Mouse (Mus musculus): Measurements from ENCODE around the gene Slc25a16.
"Not testable (repeated sequence)": the region's sequence is repeated elsewhere in the genome, so short reads cannot be mapped to it uniquely, and the experiment has no call there.

The Slc25a16 gene

DNA sequence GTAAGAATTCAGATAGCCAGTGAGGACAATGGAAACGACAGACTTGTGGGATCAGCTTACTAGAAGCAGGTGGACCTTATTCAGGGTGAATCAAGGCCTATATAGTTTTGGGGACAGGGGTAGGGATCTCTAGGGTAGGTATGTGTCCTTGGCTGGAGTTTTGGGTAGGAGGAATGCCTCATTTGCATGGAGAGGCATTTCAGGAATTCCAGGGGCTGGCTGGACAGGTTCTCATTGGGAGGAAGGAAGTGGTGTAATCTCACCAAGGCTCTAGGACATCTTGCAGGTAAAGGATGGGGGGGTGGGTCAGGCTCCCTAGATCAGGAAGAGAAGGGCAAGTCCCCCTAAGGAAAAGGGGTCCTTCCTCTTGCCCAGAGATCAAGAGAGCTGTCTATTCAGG lies 17.6 kb upstream of the Slc25a16 start:
- DNase-seq (ENCODE audit: low spot score in 2 of 2), result no peak

DNA sequence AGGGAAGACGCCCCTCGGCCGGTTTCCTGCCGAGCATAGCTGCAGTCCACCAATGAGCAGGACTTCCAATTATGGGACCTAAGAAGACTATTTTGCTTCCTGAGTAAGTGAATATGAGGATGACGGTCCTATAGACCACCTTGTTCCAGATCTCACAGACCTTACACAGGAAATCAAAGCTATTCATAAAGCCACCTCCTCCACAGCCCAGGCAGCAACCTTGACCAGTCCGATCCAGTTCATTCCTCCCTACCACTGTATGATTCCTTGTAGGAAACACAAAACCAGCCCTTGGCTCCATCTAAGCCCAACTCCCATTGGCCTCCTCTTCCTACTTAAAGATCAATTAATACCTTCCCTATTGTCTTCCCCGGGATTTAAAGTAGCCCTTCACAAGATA lies 14.1 kb upstream of the Slc25a16 start:
- DNase-seq (ENCODE audit: low spot score in 2 of 2), result no peak

DNA sequence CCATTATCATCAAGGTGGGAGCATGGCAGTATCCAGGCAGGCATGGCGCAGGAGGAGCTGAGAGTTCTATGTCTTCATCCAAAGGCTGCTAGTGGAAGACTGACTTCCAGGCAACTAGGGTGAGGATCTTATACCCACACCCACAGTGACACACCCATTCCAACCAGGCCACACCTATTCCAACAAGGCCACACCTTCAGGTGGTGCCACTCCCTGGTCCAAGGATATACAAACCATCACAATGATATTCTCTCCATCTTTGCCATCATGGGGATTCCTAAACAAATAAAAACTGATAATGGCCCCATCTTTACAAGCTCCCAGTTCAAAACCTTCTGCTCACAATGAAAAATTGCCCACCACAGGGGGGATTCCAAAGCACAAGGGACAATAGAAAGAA lies 11.5 kb upstream of the Slc25a16 start, which contains the start of gene Tet1:
Gene Tet1 (minus strand): TSS at position 101 of the 400 bp plus-strand sequence.
- DNase-seq (ENCODE audit: low spot score in 2 of 2), result not testable (repeated sequence)

DNA sequence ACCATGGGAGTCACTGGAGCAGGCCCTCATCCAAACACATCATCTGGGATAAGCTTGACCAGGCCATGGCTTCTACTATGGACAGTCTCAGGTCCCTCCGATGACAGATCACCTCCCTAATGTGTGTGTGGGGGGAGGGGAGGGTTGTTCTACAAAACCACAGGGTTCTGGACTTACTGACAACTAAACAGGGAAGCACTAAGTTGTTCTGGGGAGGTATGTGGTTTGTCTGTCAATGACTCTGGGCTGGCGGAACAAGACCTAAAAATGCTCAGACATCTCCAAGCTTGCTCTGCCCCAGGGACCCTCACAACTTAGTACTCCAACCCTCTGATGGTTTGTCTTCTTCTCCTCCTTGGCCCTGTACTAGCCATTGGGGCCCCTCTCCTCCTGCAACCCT lies 9.3 kb upstream of the Slc25a16 start:
- no peak for DNase-seq (ENCODE audit: low spot score in 2 of 2)

DNA sequence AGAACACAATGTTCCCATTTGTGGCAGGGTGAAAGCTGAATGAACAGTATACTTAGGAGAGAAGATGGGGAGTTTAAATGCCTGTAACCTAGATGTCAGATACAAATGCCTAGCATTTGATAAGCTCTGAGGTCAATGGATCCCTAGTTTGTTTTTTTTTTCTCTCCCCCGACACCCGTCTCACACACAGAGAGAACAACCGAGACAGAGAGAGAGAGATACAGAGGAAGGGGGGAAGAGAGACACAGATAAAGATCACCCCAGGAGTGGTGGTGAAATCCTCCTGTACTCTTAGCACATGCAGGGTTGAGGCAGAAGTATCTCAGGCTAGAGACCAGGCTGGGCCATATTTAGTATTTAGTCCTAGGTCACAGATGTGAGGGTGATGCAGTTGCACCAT lies 1.4 kb upstream of the Slc25a16 start:
- no peak for DNase-seq (ENCODE audit: low spot score in 2 of 2)

DNA sequence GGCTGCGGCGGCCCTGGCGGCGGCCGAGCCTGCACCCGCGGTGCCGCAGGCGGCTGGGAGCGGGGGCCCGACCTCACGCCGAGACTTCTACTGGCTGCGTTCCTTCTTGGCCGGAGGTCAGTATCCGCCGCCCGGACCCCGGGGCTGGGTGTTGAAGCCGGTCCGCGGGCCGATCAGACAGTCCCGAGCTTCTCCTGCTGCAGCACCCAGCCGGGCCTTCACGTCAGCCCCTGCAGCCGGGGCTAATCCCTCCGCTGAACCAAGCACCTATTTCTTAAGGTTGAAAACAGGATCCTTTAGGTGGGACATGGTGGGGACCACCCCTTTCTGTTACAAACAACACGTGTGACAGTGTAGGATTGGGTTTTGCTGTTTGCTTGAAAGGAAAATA lies 328 bp downstream of the Slc25a16 start:
- no peak for DNase-seq (ENCODE audit: low spot score in 2 of 2)

DNA sequence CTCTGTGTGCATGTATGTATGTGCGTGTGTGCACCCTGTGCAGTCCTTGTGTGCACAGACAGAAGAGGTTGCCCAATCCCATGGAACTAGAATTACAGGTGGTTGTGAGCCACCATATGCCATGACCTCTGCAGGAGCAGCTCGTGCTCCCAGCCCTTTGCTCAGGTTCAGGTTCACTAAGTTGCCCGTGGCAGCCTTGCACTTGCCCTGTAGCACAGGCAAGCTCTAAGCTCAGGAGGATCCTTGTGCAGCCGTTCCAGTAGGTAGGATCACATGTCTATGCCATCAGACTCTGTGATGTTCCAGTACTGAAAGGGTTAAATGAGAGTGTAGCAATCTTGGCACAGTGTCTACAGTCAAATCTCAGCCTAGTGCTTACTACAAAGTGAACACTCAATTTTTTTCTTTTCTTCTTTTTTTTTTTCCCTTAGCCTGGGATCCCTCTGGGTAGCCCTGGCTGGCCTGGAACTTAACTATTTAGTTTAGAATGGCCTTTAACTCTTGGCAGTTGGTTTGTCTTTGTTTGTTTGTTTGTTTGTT lies 3.7 kb downstream of the Slc25a16 start:
- DNase-seq (ENCODE audit: low spot score in 2 of 2), result no peak

DNA sequence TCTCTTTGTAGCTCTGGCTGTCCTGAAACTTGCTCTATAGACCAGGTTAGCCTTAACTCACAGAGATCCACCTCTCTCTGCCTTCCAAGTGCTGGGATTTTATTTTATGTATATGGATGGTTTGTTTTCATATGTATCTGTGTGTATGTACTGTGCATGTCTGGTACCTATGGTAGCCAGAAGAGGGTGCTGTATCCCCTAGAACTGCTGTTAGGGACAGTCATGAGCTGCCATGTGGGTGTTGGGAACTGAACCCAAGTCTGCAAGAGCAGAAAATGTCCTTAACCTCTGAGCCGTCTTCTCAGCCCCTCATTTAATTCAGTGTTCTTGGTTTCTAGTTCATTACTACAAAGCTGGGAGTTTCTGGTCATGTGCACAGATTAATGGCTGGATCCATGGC lies 11.9 kb downstream of the Slc25a16 start:
- DNase-seq (ENCODE audit: low spot score in 2 of 2), result no peak

DNA sequence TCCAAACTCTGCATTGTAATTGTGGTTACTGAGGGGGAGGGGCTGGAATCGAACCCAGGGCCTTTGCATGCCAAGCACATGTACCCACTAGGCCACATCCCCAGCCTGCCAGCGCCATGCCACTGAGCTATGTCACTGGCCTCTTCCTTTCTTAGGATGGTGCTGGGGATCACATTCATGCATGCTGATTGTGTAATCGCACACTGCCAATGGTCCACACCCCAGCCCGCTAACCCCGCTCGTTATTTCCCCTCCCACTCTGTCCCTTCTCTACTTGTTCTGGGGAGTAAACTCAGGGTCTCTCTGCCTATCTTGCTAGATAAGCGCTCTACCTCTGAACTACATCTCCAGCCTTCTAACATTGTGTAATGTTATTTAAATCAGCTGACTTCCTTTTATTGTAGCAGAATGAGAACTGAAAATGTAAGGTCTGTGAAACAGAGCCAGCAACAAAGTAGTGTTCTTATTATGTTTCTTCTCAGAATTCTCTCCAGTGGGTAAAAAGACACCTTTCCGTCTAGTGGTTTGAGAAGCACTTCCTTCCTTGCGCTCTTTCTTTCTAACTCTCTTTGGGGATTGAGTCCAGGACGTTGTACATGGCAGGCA lies 24.6 kb downstream of the Slc25a16 start:
- DNase-seq (ENCODE audit: low spot score in 2 of 2), result no peak

DNA sequence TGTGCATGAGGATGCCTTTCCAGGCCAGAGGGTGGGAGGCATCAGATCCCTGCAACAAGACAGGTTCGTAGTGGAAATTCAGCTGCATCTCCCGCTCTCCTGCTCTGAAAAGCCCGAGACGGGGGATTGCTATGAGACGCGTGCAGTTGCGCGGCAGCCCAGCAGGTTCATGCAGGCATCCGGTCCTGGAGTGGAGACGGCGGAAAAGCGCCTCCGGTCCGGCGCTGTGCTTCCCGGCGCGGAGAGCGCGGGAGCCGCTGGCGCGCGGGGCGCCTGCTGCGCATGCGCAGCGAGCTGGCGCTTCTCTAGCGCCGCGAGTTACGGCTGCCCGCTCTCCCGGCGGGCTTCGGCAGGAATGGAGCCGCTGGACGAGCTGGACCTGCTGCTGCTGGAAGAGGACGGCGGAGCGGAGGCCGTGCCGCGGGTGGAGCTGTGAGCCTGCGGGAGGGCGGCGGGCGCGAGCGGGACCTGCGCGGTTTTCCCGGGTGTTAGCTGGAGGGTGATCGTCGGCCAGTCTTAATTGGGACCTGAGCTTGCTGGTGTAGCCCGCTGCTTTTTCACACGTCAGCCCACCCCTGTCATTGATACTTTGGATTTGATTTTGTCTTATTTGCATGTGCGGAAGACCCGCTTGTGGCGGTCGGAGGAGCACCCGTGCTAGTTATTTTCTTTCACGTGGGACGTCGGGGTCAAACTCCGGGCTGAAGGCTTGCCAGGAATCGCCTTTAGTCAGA lies 26.5 kb downstream of the Slc25a16 start, which contains the start of gene Dna2:
Gene Dna2 (plus strand): TSS at position 289 of the 734 bp plus-strand sequence.
- peak; percentile 51 to 54 for DNase-seq (ENCODE audit: low spot score in 2 of 2)

DNA sequence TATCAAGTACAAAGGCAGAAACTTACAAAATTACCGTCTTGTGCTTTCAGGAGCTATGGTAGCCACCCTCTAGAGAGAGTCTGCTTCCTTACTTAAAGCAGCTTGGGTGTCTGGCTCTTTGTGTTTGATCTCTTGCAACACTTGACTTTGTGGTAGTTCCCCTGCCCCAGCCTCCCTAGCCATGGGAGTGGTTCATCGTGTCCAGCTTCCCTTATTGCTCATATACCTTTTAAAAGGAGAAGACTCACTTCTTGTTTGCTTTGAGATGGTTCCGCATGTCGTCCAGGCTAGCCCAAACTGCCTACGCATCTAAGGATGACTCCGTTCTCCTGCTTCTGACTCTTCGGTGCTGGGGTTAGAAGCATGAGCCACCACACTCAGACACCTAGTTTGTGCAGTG lies 28.1 kb downstream of the Slc25a16 start:
- no peak for DNase-seq (ENCODE audit: low spot score in 2 of 2)

DNA sequence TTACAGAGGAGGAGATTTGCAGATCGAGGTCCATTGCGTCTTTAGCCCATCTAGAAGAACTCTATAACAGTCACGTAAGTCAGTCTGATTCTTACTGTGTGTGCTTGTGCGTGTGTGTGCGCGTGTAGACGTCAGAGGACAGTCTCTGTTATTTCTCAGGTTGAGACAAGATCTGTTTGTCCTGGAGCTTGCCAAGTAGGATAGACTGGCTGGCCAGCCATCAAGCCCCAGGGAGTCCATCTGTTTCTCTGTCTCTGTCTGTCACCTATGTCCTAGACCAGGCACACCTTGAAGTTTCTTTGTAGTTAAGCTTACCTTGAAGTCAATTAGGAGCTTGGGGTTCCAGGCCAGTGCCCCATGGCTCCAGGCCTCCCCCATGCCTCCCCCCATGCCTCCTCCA lies 43.5 kb downstream of the Slc25a16 start:
- DNase-seq (ENCODE audit: low spot score in 2 of 2), result no peak

DNA sequence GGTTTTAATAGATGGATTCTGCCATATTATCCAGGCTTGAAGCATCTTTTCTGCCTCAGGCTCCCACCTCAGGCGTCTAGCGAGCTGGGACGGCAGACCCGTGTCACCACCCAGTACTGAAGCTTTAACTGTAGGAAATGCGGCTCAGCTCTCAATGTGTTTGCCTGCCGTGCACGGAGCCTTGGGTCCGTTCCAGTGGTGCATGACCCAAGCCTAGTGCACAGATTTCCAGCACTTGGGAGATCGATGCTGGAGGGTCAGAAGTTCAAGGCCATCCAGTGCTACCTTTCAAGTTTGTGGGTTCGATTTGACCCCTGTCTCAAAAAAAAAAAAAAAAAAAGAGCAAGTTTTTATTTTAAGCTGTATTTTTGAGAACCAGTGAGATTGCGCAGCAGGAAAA lies 45.4 kb downstream of the Slc25a16 start:
- no peak for DNase-seq (ENCODE audit: low spot score in 2 of 2)

DNA sequence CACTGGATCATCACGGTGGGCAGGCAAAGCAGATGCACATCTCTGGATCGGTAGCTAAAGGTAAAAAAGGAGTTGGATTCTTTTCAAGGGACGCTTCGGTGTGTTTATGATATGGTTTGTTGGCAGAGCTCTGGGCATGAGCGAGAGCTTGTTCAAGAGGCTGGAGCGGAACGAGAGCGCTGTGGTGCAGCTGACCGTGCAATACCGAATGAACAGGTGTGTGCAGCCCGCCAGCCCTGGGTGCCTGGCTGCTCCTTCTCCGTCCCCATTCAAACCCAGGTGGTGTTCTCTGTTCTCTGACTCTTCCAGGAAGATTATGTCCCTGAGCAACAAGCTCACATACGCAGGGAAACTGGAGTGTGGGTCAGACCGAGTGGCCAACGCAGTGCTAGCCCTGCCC lies 45.9 kb downstream of the Slc25a16 start:
- DNase-seq (ENCODE audit: low spot score in 2 of 2), result no peak

DNA sequence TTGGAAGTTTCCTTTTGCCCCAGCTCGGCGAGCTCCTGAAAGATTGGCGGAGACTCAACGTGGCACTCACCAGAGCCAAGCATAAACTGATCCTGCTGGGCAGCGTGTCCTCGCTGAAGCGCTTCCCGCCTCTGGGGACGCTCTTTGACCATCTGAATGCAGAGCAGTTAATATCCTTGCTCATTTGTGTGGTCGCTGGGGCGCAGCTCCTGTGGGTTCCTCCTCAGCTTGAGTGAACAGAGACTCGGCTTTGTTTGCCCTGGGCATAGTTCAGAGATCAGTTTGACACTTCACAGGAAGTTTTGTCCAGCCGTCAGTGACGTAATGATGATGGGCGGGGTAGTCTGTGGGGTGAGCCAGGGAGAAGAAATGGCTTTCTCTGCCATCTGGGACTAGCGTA lies 51.4 kb downstream of the Slc25a16 start:
- DNase-seq (ENCODE audit: low spot score in 2 of 2), result peak in 1 of 2 experiments; percentile 7

DNA sequence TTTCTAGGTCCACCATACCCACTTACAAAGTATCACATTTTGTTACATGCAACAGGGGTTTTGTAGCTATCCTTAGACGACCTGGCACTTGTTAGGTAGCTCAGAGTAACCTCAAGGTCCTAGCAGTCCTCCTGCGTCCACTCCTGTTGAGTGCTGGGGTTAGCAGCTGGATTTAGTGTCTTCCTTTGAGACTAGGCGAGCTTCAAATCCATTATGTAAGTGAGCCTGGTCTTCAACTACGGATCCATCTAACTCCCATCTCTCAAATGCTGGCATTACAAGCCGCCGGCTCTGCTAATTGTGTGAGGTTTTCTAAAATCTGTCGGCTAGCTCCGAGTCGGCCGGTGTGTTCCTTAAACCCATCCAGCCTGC lies 59.2 kb downstream of the Slc25a16 start:
- no peak for DNase-seq (ENCODE audit: low spot score in 2 of 2)

DNA sequence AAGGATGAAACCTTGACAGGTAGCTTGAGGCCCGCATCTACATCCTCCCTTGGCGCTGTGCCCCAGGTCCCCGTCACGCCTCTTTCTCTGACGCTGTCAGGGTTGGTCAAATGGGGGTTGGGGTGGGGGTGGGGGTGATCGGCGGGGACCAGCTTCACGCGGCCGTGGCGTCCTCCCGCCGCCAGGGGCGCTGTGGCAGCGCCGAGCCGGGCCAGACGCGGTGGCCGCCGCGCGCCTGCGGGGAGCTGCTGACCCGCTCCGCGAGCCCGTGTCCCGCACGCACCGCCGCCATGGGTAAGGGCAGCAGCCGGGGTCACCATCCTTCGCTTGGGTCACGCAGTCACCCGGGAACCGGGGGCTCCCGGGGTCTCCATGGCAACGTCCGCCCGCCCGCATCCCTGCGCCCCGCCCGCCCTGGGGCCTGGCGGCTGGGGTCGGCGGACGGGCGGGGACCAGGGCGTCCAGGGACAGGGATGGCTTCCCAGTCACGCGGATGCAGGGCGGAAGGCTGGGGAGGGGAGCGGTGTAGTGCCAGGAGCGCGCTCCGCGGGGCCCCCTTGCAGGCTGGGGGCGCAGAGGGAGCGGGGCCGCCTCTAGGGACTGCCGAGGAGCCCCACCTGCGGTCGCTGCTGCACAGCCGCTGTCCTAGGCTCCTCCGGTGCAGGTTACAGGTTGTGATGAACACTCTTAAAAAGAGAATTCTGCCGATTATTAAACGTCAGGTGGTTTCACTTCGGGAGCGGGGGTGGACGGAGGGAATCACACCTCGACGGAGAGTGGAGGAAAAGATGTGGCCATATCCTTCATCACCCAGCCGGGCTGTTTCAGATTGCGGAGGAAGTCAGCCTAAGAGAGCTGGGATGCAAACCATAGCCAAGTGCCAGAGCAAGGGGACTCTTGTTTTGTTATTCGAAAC lies 59.9 kb downstream of the Slc25a16 start, which contains the start of gene Rufy2:
Gene Rufy2 (plus strand): TSS at position 185 of the 916 bp plus-strand sequence.
- peak; percentile 51 to 82 for DNase-seq (ENCODE audit: low spot score in 2 of 2)

DNA sequence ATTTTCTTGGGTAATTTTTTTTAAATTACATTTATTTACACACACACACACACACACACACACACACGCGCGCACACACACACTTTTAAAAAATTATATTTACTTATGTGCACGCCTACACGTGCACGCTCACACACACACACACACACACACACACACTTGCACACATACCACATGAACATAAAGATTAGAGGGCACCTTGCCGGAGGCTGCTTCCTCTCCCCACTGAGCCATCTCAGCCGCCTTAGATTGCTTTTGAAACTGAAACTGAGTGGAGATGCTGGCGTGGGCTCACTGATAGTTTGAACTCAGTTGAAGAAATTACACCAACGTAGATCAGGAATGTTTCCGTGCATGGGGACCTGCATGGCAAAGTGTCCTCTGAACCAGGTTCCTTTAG lies 63.6 kb downstream of the Slc25a16 start:
- DNase-seq (ENCODE audit: low spot score in 2 of 2), result peak in 1 of 2 experiments; percentile 9

DNA sequence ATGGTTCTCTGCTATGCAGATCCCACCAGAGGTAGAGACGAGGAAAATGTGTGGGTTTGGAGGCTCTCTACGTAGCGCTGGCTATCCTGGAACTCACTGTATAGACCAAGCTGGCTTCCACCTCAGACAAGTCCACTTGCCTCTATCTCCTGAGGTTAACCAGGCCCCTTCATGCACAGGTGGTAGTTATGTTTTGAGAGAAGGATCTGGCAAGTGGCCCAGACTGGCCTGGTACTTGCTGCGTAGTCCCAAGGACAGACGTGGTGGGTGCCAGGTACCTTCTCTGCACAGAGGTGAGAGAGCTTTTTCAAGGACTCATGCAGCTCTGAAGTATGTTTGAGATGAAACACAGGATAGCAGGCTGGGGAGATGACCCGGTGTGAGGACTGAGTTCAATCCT lies 64.1 kb downstream of the Slc25a16 start:
- no peak for DNase-seq (ENCODE audit: low spot score in 2 of 2)

DNA sequence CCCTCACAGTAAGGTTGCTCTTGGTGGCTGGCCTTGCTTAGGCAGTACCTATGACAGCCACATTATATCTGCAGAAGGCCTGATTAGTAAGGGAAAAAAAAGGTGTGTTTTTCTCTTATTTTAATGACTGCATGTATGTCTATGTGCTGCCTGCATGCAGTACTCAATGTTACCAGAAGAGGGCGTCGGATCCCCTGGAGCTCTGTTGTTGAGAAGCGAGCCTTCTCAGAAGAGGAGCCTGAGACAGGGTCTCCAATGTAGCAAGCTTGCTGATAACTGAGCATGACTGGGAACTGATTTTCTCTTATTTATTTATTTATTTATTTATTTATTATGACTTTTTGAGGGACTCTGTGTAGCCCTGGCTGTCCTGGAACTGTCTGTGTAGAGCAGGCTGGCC lies 66.9 kb downstream of the Slc25a16 start:
- DNase-seq (ENCODE audit: low spot score in 2 of 2), result peak in 1 of 2 experiments; percentile 53

DNA sequence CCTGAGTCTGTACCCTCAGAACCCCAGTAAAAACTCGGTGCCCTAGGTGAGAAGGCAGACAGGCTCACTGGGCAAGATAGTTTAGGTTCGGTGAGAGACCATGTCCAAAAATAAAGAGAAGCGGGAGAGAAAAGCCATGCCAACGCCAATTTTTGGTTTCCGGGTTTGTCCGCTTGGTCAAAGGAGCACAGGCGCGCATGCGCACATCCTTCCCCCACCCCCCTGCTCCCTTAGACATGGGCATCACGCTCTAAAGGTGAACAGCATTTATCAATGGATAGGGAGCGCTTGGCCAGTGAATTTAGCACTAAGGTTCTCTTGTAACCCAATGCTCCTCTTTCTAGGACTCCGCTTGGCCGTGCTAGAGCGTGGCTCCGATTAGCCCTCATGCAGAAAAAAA lies 70.2 kb downstream of the Slc25a16 start:
- DNase-seq (ENCODE audit: low spot score in 2 of 2), result no peak

DNA sequence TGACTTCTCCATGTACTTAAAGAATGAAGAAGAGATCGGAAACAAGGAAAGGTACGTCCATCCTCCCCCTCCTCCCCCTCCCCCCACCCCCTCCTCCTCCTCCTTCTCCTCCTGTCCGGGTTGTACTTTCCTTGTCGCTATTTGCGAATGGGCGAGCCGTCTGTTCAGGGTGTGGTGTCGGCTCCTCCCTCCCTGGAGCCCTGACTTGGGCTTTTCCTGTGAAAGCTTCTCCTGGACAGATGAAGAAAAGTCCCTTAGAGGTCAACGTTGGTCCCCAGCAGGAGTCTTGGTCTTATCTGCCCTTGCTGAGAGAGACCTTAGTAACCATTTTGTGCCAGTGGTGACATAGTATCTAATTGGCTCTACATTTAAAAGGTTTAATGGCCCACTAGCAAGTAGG lies 73.6 kb downstream of the Slc25a16 start:
- no peak for DNase-seq (ENCODE audit: low spot score in 2 of 2)

Data from spleen, postnatal 14 days (tissue).